Mouse (Mus musculus) hindbrain, embryonic 12.5 days (tissue): ENCODE data around the gene Pex5l. TPM values are rescaled to one million over a fixed set of nuclear protein-coding genes. Genes with fewer than 3 reads are reported as not detected.

Experiments used
- ATAC-seq: fragments of 200-750 bp; cut with Nextera tagmentation; 2 replicates; pipeline ENCODE4 v1.8.0; 2017; ENCODE audit warnings: moderate TSS enrichment; ENCODE audit not compliant: low FRiP score
- H3K27ac ChIP-seq: fragments of 300-500 bp; sonication (generic); 2 replicates; pipeline ENCODE4 v1.5.1; 2016; ENCODE audit warnings: mild to moderate bottlenecking
- H3K27me3 ChIP-seq: fragments of 300-500 bp; sonication (generic); 2 replicates; pipeline ENCODE4 v1.6.1; 2016; ENCODE audit warnings: mild to moderate bottlenecking
- H3K36me3 ChIP-seq: fragments of 300-500 bp; sonication (generic); 2 replicates; pipeline ENCODE4 v1.6.1; 2016; ENCODE audit warnings: mild to moderate bottlenecking
- H3K4me1 ChIP-seq: fragments of 300-500 bp; sonication (generic); 2 replicates; pipeline ENCODE4 v1.6.1; 2016
- H3K4me2 ChIP-seq: fragments of 300-500 bp; sonication (generic); replicated peaks from 2 replicates; pipeline ENCODE4 v1.6.1; 2016; ENCODE audit warnings: mild to moderate bottlenecking
- H3K4me3 ChIP-seq: fragments of 300-500 bp; sonication (generic); 2 replicates; pipeline ENCODE4 v1.5.1; 2016; ENCODE audit warnings: mild to moderate bottlenecking
- H3K9ac ChIP-seq: fragments of 300-500 bp; sonication (generic); 2 replicates; pipeline ENCODE4 v1.6.1; 2016; ENCODE audit warnings: mild to moderate bottlenecking, moderate library complexity
- H3K9me3 ChIP-seq: fragments of 300-500 bp; sonication (generic); replicated peaks from 2 replicates; pipeline ENCODE4 v1.6.1; 2016; ENCODE audit warnings: mild to moderate bottlenecking
- WGBS: fragments of 180-500 bp; shearing (Covaris S2); methylation state at CpG from one replicate; pipeline ENCODE4 v1.1.7; 2016; 5-methylcytosine and 5-hydroxymethylcytosine counted together
- polyA plus RNA-seq: library from polyadenylated mRNA; unstranded; fragments of >200 nt; fragmentation: Nextera tagmentation; extraction: Ambion mirVana; gene quantifications from 2 replicates; pipeline ENCODE4 v1.2.1, GENCODE M21; 2016

Gene Pex5l
- 3.1 and 3.7 TPM in 2 replicates for polyA plus RNA-seq

GRCm38 (mm10) chr3:33142901-33143461 is at the start of gene Pex5l:
Pex5l (minus strand) TSS chr3:33143247.
- peak; percentile 94 for ATAC-seq
- Histone ChIP-seq H3K4me3 (peak within 1 kb of the TSS; percentile 71), H3K27ac (peak within 1 kb of the TSS; percentile 60), H3K27me3 (peaks cover 9% of the 10 kb centered on the region), H3K9ac (peak within 1 kb of the TSS; percentile 70), H3K4me2 (peak within 1 kb of the TSS; percentile 91), H3K4me1 (peaks cover 6% of the 10 kb centered on the region; the same call in 1 of the 2 replicates), H3K36me3 (no peaks in the 10 kb centered on the region), H3K9me3 (no peaks in the 10 kb centered on the region)
- WGBS: under 1% methylated on average over 85 of the region's 88 CpGs

GRCm38 (mm10) chr3:33165186-33165585 is 22.1 kb upstream of the Pex5l start:
- no peaks in the 10 kb centered on the region for H3K36me3 ChIP-seq
- H3K27ac ChIP-seq: no peak overlapping the region
- ATAC-seq: no peak
- 65% methylated on average over 3 of the region's 3 CpGs for WGBS
- no peak overlapping the region for H3K4me2 ChIP-seq
- no peak overlapping the region for H3K9ac ChIP-seq
- peaks cover 3% of the 10 kb centered on the region; the same call in 1 of the 2 replicates for H3K4me1 ChIP-seq
- no peaks in the 10 kb centered on the region for H3K27me3 ChIP-seq
- no peak overlapping the region for H3K4me3 ChIP-seq
- no peaks in the 10 kb centered on the region for H3K9me3 ChIP-seq

GRCm38 (mm10) chr3:33163821-33164220 is 20.8 kb upstream of the Pex5l start:
- ATAC-seq: no peak
- H3K36me3 ChIP-seq: no peaks in the 10 kb centered on the region
- H3K4me1 ChIP-seq: peaks cover 3% of the 10 kb centered on the region; the same call in 1 of the 2 replicates
- H3K4me3 ChIP-seq: no peak overlapping the region
- no peak overlapping the region for H3K27ac ChIP-seq
- no peaks in the 10 kb centered on the region for H3K27me3 ChIP-seq
- no peaks in the 10 kb centered on the region for H3K9me3 ChIP-seq
- no peak overlapping the region for H3K4me2 ChIP-seq
- no peak overlapping the region for H3K9ac ChIP-seq

GRCm38 (mm10) chr3:33143592-33143991 is 545 bp upstream of the Pex5l start:
- H3K27me3 ChIP-seq: peaks cover 9% of the 10 kb centered on the region
- H3K4me2 ChIP-seq: peak overlapping the region; percentile 91
- no peak for ATAC-seq
- peaks cover 6% of the 10 kb centered on the region; the same call in 1 of the 2 replicates for H3K4me1 ChIP-seq
- no peak overlapping the region for H3K4me3 ChIP-seq
- no peaks in the 10 kb centered on the region for H3K36me3 ChIP-seq
- H3K9me3 ChIP-seq: no peaks in the 10 kb centered on the region
- H3K9ac ChIP-seq: no peak overlapping the region
- 82% methylated on average over 7 of the region's 7 CpGs for WGBS
- H3K27ac ChIP-seq: no peak overlapping the region

GRCm38 (mm10) chr3:33142398-33142797 is 649 bp downstream of the Pex5l start:
- peak overlapping the region; percentile 70 for H3K9ac ChIP-seq
- WGBS: under 1% methylated on average over 17 of the region's 17 CpGs
- H3K36me3 ChIP-seq: no peaks in the 10 kb centered on the region
- no peak overlapping the region for H3K27ac ChIP-seq
- H3K27me3 ChIP-seq: peaks cover 9% of the 10 kb centered on the region
- peak overlapping the region; percentile 91 for H3K4me2 ChIP-seq
- no peaks in the 10 kb centered on the region for H3K9me3 ChIP-seq
- H3K4me1 ChIP-seq: peaks cover 6% of the 10 kb centered on the region; the same call in 1 of the 2 replicates
- ATAC-seq: peak; percentile 65
- peak overlapping the region; percentile 71 for H3K4me3 ChIP-seq

GRCm38 (mm10) chr3:33129944-33130343 is 13.1 kb downstream of the Pex5l start:
- Histone ChIP-seq H3K4me1 (no peaks in the 10 kb centered on the region), H3K9ac (no peak overlapping the region), H3K36me3 (no peaks in the 10 kb centered on the region), H3K9me3 (no peaks in the 10 kb centered on the region), H3K4me2 (no peak overlapping the region), H3K4me3 (no peak overlapping the region), H3K27ac (no peak overlapping the region), H3K27me3 (no peaks in the 10 kb centered on the region)
- ATAC-seq: peak; percentile 26; the same call in 1 of the 2 replicates

- H3K4me1 ChIP-seq: 0 out of 2 replicates have a peak, but pooled peaks cover 3% of the 10 kb centered on the region
- H3K9me3 ChIP-seq: no peaks in the 10 kb centered on the region
- H3K9ac ChIP-seq: no peak overlapping the region
- H3K27me3 ChIP-seq: no peaks in the 10 kb centered on the region
- 90% methylated on average over 5 of the region's 5 CpGs for WGBS
- no peak overlapping the region for H3K4me2 ChIP-seq
- H3K27ac ChIP-seq: no peak overlapping the region
- H3K4me3 ChIP-seq: no peak overlapping the region
- no peak for ATAC-seq
- H3K36me3 ChIP-seq: no peaks in the 10 kb centered on the region
These were observed 18.3 kb downstream of the Pex5l start for GRCm38 (mm10) chr3:33124796-33125195.

GRCm38 (mm10) chr3:33105785-33106184 is 37.3 kb downstream of the Pex5l start:
- Histone ChIP-seq H3K9ac (no peak overlapping the region), H3K4me2 (no peak overlapping the region), H3K4me1 (no peaks in the 10 kb centered on the region), H3K4me3 (no peak overlapping the region), H3K27me3 (no peaks in the 10 kb centered on the region), H3K27ac (no peak overlapping the region), H3K36me3 (no peaks in the 10 kb centered on the region), H3K9me3 (no peaks in the 10 kb centered on the region)
- 97% methylated on average over 2 of the region's 2 CpGs for WGBS
- no peak for ATAC-seq

GRCm38 (mm10) chr3:33103501-33103900 is 39.5 kb downstream of the Pex5l start:
- 92% methylated on average over 6 of the region's 6 CpGs for WGBS

GRCm38 (mm10) chr3:33098550-33099295 is 44.3 kb downstream of the Pex5l start:
- H3K4me1 ChIP-seq: no peaks in the 10 kb centered on the region
- no peaks in the 10 kb centered on the region for H3K36me3 ChIP-seq
- WGBS: 68% methylated on average over 9 of the region's 9 CpGs

More at GRCm38 (mm10) chr3:33103501-33103900, 39.5 kb downstream of the Pex5l start:
- ATAC-seq: no peak
- H3K4me3 ChIP-seq: no peak overlapping the region
- H3K27me3 ChIP-seq: no peaks in the 10 kb centered on the region
- H3K9me3 ChIP-seq: no peaks in the 10 kb centered on the region
- H3K4me1 ChIP-seq: no peaks in the 10 kb centered on the region
- H3K4me2 ChIP-seq: no peak overlapping the region
- H3K36me3 ChIP-seq: no peaks in the 10 kb centered on the region
- H3K27ac ChIP-seq: no peak overlapping the region
- H3K9ac ChIP-seq: no peak overlapping the region

GRCm38 (mm10) chr3:33093646-33094045 is 49.4 kb downstream of the Pex5l start:
- peak overlapping the region; percentile 35; the same call in 1 of the 2 replicates for H3K27ac ChIP-seq
- H3K36me3 ChIP-seq: no peaks in the 10 kb centered on the region
- no peaks in the 10 kb centered on the region for H3K9me3 ChIP-seq
- no peak overlapping the region for H3K4me2 ChIP-seq
- H3K4me3 ChIP-seq: no peak overlapping the region
- no peaks in the 10 kb centered on the region for H3K27me3 ChIP-seq
- no peak overlapping the region for H3K9ac ChIP-seq
- WGBS: 53% methylated on average over 6 of the region's 6 CpGs
- peak; percentile 49; the same call in 1 of the 2 replicates for ATAC-seq
- peaks cover 13% of the 10 kb centered on the region for H3K4me1 ChIP-seq

More at GRCm38 (mm10) chr3:33098550-33099295, 44.3 kb downstream of the Pex5l start:
- Histone ChIP-seq H3K4me2 (no peak overlapping the region), H3K27me3 (no peaks in the 10 kb centered on the region), H3K4me3 (no peak overlapping the region), H3K9ac (no peak overlapping the region), H3K27ac (no peak overlapping the region), H3K9me3 (no peaks in the 10 kb centered on the region)
- ATAC-seq: no peak

GRCm38 (mm10) chr3:33090001-33090400 is 53.0 kb downstream of the Pex5l start:
- H3K27me3 ChIP-seq: no peaks in the 10 kb centered on the region
- H3K36me3 ChIP-seq: no peaks in the 10 kb centered on the region
- ATAC-seq: peak; percentile 90
- H3K4me3 ChIP-seq: 0 out of 2 replicates have a peak overlapping the region, but pooled peaks have one; percentile 10
- peaks cover 13% of the 10 kb centered on the region for H3K4me1 ChIP-seq
- whole genome bisulfite sequencing: 17% methylated on average over 9 of the region's 9 CpGs
- H3K27ac ChIP-seq: no peak overlapping the region; the same call in 1 of the 2 replicates
- H3K9ac ChIP-seq: no peak overlapping the region
- H3K9me3 ChIP-seq: no peaks in the 10 kb centered on the region
- peak overlapping the region; percentile 46 for H3K4me2 ChIP-seq
